Mouse (Mus musculus) spleen, adult 2 months (tissue): ENCODE data around the gene Olfr1326-ps1.

Source experiments
- CTCF ChIP-seq: fragments of 200-500 bp; IDR thresholded peaks from 2 replicates; pipeline ENCODE4 v1.5.1; 2011; ENCODE audit warnings: mild to moderate bottlenecking, inconsistent platforms; ENCODE audit not compliant: insufficient read depth, insufficient read length, insufficient replicate concordance; ENCODE audit errors: extremely low read depth
- POLR2A ChIP-seq: fragments of 200-500 bp; IDR thresholded peaks from 2 replicates; pipeline ENCODE4 v1.6.1; 2011; ENCODE audit warnings: low read depth, low read length, inconsistent platforms

DNA sequence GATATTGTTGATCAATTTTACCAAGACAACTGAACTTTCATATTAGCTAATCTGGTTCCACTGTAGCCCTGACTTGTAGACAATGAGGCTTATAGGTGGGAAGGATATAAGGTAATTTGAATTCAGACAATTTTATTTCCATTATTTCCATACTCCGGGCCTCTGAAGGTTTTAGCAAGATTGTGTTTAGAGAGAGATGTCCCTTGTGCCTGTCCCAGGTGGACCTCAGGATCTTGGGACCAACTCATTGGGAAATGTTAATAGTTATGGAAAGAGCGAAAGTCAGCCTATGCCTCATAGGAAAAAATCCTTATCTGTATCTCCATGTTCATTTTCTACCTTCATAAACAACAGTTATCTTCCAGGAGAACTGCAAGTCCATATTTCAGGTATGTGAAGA lies 17.7 kb upstream of the Olfr1326-ps1 start, which contains the start of gene Olfr1325:
- TF ChIP-seq CTCF, result no peak
- TF ChIP-seq POLR2A, result no peak
